Mouse (Mus musculus) right cerebral cortex, postnatal 25 days (tissue): ENCODE measurements around the gene Slc22a23.
"Not testable (repeated sequence)": the region's sequence is repeated elsewhere in the genome, so short reads cannot be mapped to it uniquely, and the experiment has no call there.

Source experiments
- DNase-seq: peaks from one replicate; pipeline ENCODE4 v3.0.0; 2022

The Slc22a23 gene

DNA sequence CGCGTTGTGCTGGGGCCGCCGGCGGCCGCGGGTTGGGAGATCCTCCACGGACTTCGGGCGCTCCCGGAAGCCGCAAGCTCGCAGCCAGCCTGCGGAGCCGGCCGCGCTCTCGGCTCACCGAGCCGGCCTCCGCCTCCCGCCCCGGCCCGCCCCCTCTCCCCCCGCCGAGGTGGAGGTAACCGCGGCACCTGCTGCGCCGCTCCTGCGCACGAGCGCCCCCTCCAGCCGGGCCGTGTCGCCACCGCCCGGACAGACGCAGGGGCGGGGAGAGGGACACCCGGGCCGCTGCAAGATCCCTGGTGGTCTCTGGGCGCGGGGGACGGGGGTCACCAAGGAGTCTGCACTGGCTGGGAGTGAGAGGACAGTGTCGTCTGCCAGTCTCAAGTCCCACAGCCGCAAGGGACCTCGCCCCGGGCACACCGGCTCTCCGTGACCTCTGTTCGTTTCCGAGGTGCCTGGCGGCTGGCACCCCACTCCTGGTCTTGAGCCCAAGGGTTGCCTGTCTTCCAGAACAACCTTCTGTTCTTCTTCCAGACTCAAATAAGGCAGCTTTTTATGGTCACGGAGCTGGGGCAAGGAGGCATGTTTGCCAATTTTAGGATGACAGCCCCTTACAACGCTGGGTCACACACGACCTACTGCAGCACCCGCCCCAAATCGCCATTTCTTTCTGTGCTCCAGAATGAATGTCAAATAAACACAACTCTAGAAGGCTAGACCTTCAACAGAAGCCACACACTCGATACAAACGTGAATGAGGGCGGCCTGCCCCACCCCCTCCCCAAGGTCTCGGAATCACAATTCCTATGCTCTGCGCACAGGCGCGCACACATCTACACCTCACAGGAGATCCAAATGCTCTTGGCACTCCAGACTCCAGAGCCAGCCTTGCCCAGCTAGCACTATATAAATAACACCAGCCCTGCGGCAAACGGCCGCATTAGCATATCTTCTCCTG is at the start of gene Slc22a23:
TSS of gene Slc22a23 (minus strand) at position 55 of the 958 bp plus-strand sequence.
- peak; percentile 81 for DNase-seq

DNA sequence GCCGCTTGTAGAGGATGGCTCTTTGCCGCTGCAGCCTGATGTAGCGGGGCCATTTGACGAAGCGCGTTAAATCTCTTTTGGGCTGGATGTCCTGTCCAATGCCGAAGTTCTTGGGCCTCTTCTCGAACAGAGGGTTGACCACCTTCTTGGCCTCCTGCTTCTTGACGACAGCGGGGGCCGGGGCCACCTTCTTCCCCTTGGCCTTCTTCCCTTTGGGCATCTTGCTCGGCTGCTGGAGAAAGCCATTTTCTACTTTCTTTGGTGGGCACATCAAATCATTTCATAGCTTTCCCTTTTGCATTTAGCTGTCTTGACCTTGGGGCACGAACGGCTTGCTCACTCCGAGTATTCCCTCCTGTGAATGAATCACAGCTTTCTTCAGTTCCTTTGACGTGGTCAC is 49.3 kb upstream of the Slc22a23 start:
- not testable (repeated sequence) for DNase-seq

DNA sequence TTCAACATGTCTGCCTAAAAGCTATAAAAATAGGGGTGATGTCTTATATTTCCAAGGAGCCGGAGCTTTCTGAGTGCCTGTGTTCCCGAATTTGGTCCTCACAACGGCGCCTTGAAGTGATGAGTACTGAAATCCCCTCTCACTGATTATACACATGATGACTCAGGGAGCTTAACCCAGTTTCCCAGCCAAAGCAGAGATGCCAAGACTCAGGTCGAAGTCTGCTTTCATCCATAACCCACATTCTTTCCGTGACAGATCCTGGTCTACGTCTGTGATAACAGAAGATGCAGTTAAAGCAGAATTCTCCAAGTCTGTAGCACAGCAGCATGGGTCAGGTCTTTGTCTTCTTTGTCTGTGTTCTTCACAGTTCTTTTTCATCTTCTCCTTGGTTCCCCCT is 47.4 kb upstream of the Slc22a23 start:
- no peak for DNase-seq

DNA sequence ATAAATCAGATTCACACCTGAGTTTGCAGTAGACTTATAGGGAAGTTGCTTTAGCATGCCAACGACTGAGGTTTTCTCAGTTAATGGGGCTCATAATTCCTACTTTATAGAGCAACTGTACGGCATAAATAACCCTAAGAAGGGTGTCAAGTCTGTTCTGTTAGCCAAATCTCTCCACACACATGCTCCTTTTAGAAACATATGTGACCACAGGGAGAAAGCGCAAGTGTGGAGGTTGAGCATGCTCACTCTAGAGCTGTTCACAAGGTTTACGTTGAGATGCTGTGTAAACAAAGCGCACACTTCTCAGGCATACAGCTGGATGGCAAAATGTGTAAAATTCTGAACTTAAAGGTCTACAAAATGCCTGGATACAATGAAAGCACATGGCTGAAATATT is 43.2 kb upstream of the Slc22a23 start:
- DNase-seq: no peak

DNA sequence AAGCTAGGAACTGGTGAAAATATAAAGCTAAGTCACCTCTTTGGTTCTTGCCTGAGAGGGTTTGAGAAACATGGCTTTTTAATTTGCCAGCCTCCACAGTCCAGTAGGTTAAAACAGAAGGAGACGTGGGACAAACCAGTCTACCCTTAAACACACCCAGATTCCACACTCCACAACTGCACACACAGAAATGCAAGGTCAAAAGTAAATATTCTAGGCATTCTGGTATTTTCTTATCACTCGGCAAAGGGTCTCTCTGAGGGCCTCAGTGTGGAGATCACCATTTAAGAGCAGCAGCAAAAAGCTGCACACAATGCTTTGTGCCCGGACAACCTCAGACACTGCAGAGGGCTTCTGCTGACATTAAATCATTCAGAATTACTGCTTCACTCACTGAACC is 38.4 kb upstream of the Slc22a23 start:
- no peak for DNase-seq

DNA sequence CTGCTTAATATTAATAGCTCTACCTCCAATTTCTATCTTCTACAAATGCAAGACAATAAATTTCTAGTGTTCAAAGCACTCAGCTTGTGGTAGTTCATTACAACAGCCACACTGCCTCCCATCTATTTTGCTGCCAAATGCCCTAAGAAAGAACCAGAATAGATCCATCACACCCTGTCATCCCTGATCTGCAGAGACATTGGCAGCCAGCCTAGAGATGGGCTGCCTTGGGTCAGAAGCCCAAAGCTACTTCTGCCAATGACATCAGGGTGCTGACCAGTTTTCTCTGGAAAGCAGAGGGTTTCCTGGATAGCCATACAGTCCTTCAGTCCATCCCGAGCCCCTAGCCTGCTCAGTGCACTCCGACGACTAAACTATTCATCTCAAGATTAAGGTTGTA is 33.9 kb upstream of the Slc22a23 start:
- DNase-seq: no peak

DNA sequence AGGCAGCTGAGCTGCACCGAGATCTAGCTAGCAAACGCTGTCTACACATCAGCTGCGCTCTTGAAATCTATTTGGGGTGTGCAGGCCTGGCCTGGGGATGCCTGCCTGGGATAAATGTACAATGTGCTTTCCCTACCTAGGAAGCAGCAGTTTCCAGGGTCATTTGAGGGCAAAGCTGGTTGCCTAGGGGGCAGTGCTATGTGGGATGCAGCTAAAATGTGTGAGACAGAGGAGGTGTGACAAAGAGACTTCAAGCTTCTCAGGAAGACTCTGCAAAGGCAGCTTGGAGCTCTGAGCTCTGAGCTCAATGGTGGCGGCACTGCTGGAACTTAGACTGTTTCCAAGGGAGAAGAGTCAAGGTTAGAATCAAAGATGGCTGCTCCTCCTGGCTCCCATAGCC is 30.2 kb upstream of the Slc22a23 start:
- DNase-seq: peak; percentile 20

DNA sequence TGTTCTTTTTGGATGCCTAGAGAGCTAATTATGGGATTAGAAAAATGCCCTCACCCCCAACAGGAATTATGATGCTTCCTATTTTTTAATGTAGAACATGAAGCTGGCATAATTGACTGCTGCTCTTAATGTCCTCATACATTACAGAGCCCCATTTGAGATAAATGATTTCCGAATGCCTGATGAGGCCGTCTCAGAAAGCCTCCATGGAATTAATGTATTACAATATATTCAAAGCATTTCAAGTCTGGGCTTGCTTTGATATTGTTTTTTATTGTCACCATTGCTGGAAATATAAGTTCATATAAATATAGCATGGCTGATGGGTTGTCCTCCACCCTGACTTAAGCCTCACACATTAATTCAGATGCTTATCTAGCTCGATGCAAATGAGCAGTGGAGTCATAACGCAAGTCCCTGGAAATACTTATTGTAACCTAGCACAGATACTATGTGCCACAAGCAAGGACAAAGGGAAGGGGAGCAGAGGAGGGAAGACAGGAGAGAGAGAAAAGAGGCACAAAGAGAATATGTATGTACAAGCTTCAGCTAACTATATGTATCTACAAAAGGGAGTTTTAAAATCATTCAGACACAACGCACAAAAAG is 28.0 kb upstream of the Slc22a23 start:
- no peak for DNase-seq

DNA sequence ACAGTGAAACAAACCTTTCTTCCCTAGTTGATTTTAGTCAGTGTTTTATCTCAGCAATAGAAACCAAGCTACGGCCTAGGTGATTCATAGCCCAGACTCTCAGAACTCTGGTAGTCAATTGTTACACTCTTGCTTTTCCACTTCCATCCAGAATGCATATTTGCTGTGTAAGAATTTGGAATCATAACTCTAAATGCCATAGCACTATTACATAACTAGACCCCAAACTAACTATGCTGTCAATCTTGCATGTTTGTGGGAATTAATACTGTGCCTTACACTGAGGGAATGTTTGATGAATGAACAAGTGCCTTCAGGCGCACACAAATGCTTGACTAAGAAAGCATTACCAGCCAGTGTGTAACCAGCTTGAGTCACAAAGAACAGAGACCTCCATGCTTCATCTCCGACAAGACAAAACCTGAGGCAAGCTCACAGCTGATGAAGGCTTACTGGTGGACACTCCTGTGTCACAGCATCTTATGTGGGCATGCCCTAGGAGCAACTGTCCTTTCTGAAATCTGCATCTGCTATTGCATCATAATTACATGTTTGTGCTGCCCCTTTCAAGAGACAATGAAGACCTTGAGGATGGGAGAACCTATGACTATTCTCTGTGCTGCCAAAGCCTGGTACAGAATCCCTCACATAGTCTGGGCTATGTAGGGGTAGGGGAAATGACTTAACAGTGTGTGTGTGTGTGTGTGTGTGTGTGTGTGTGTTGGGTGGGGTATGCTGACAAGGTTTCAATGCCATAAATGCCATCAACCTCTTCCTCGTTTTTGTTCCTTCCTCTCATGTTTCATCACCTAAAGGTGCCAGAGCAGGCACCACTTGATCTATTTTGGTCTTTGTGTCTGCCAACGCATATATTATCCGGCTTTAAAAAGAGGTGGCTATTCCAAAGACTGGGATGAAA is 27.2 kb upstream of the Slc22a23 start:
- no peak for DNase-seq

DNA sequence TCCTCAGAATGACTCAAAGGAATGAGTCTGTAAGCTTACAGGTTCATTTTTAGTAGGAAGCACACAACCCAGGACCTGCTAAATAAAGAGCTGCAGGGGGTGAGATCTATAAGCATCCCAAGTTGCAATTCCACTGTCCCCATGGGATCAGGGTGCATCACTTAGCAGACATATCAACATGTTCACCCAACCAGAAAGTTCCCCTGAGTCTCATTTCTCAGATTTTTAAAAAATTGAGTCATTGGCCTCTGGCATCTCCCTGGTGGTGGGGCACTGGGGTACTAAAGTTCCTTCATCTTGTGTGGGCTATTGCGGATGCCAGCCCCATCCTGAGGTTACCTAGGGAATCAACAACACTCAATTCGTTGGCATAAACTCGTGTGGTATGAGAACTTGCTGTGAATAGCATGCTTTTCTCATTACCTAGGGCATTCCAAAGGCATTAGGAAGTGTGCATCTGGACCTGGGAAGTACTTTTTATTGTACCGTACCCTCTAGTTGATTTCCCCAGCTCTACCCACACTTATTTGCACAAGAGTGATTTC is 25.4 kb upstream of the Slc22a23 start:
- DNase-seq: no peak

DNA sequence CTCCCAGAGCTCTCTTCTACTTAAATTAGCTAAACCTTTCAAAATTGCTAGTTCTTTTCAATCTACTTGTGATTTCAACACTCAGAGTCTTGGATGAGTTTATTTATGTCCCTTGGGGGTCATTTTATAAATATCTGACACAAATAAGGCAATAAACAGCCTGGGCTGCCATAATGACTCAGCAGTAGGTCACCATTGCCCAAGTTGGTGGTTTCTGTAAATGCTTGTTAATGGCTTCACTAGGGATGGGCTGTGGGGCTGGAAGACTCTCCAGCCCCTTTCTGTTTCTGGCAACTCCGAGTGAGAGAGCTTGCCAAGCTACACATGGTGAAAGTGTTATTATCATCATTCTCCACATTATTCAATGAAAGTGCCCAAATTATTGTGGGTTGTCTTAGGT is 20.2 kb upstream of the Slc22a23 start:
- DNase-seq: no peak

DNA sequence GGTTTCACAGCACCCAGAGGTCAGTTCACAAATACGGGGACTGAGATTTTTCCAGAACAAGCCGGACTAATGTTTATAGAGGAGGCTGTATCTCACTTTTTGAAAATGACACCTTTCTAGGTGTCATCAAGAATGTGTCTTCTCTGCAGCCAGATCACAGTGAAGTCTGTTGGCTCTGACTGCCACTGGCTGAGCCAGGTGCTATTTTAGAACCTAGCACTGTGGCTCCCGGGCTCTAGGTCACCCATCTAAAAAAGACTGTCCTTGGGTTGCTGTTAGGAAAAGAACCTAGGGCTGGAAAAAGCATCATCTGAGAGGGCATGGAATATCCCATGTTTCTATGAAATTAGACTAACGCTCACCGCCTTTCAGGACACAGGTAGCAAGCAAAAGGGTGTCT is 10.7 kb upstream of the Slc22a23 start:
- DNase-seq: no peak

DNA sequence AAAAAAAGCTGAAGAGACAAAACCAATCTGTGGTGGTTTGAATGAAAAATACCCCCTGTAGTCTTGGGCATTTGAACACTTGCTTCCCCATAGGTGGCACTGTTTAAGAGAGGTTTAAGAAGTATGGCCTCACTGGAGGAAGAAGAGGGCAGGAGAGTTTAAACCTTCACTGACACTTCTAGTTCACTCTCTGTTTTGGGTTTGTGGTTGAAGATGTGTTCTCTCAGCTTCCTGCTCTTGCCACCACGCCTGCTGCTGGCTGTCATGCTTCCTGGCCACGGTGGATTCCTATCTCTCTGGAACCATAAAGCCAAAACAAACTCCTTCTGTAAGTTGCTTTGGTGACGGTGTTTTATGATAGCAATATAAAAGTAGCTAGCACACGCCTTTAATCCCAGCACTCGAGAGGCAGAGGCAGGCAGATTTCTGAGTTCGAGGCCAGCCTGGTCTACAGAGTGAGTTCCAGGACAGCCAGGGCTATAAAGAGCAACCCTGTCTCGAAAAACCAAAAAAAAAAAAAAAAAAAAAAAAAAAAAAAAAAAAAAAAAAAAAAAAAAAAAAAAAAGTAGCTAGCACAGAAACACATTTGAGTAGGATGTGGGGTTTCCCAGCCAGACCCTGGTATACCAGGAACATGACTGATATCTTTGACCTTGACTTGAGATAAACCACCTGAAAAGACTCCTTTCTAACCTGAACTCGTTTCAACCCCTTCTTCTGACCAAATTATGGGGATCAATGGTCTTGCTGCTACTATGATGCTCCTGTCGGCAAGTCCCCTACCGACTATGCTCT is 10.0 kb upstream of the Slc22a23 start:
- no peak for DNase-seq

DNA sequence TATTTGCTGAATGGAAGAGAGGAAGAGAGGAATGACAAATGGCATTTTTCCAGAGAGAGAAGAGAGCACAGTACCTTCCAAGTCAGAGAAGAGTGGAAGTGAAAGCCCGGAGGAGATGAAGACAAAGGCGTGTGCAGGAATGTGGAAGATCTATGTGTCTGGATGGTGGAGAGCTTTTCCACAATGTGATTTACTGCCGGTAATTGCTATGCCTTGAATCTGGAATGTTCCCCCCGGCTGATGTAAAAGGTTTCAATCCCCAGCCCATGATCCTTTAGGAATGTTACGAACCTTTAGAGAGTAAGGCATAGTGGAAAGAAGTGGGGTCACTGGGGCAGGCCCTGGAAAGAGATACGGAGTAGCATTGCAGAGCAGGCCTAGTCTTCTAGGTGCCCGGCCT is 8.3 kb upstream of the Slc22a23 start:
- no peak for DNase-seq

DNA sequence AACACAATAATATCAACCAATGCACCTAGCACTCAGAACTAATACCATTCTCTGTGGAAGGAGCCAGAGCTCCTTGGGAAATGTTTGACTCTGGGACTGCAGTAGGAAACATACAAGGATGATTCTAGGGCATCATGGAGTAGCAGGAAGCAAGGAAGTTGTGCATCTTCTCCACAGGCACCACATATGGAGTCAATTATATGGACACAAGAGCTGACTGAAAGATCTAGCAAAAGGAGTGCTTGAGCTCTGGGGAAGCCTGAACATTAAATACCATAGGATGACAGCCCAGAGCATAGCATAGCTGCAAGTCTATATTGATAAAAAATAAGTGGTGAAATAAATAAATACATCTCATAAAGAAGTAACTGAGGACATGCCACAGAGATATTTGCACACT is 6.5 kb upstream of the Slc22a23 start:
- no peak for DNase-seq

DNA sequence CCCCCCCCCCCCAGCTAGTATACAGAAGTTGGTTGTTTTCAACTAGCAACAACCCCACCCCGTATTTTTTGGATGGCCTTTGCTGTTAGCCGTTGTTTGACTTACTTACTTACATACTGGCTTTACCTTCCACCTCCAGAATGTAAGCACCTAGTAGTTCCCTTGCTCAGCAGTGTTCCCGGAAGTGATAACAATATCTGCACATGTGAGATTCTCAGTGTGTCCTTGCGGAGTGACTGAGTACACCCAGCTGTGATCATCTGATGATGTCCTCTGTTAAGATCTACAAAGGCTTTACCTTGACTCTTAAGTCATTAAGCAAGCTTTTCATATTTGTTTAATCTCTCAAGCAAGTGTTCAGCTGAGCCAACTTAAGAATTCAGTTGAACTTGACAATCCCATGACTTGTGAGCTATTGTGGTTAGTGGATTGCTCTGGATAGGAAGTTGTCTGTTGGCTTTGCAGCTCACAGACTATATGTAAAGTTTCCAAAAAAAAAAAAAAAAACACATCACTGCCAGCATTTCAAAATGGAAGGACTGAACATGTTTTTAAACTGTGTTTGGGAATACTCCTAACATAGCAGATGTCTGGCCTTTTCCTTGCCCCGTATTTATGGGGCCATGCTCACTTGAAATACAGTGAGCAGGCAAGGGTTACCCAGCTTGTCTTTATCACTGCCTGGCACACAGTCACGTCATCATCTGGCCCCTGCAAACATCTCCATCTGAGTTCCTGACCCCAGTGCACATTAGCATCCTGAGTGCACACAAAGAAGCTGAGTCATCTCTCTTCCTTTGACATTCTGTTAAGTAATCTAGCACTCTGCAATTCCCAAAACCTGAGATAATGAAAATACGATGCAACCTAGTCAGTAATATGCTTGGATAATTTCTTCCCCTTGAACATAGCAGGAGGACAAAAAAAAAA is 3.2 kb upstream of the Slc22a23 start:
- DNase-seq: no peak

DNA sequence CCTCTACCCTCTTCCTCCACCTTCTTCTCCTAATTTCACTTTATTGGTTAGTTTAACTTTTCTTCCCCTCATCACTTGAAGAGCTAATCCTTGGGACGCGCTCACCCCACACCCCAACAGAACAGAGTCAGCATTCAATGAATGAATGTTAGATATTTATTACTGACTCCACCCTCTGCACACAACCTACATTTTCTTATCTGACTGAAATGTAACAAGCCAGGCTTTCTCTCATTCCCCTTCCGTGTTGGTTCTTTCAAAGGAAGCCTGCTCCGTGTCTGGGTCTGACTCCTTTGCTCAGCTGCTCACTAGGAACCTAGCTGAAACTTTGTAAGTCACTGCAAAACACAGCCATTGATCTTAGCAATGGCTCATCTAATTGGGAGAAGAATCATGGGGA is 1.8 kb upstream of the Slc22a23 start:
- DNase-seq: no peak

DNA sequence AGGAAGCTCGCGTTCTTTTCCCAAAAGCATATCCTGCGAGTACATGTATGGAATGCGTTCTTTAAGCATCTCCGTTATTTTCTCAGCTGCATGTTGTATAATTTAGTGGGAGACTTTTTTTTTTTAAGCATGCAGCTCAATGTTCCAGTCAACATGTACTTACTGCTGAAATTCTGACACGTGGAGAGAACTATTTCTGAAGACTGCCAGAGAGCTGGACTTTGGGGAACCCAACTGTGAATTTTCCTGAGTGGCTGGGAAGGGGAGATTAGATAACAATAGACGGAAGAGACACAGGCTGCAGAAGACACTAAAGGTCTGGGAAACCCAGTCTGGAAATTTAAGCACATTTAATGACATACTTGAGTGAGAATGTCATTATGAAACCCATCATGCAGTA is 1.3 kb upstream of the Slc22a23 start:
- DNase-seq: no peak

DNA sequence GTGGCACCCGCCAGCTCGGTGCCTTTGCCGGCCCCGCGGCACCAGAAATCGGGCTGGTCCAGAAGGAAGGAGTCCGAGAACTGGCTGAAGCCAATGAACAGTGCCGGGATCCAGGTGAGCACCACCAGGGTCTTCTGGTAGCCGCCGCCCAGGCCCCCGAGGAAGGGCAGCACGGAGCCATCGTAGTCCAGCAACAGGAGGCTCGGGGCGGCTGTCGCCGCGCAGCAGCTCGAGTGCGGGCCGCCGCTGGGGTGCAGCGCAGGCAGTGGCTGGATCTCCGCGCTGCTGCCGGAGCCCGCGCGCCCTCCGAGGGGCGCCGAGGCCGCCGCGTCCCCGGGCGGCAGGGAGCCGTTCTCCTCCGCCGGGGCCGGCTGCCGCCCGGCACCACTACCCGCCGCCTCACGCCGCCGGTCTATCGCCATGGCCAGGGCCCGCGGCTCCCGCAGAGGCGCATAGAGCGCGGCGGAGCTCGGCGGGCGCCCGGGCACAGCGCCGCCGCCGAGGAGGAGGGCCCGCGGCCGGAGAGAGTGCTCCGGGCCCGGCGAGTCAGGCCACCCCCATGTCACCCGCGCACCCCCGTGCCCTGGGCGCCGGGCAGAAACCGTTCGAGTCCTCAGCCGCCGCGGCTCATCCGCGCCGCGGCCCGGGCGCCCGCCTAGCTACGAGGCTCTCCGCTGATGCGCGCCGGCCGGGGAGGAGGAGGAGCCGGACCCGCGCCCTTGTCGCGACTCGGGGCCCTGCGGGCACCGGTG is 430 bp downstream of the Slc22a23 start:
- DNase-seq: peak; percentile 70

DNA sequence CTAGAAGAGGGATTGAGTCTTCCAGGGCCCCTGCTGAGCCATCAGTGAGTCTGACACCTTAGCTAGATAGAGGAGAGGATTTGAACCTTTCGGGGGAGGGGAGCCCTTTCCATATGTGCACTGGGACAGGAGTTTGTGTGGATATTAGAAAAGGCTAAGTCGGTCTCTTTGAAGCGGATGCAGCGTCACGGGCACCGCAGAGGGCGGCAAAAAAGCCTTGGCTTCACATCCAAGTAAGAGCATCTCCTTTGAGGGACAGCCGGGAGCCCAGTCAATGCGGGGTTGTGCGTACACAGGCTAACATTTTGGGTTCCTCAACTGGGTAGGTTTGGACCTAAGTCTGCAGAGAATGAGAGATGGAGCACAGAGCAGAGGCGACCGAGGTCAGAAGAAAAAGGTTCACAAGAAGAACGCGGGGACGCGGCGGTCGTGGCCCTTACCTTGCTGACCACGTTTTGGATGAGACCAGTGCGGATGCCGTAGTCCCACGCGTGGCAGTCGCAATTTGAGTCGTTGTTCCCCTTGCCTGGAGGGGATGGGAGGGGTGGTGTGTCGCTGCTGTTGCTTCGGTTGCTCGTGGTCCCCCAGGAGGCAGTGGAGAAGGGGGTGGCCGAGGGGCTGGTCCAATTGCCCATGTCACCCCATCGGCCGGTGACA is 1.1 kb downstream of the Slc22a23 start:
- DNase-seq: no peak
